Mouse (Mus musculus): ENCODE measurements around the gene Trim14. TPM values are rescaled to one million over a fixed set of nuclear protein-coding genes. Genes with fewer than 3 reads are reported as not detected.

The Trim14 gene
- polyA plus RNA-seq, 1 experiment = 58.2 TPM

DNA sequence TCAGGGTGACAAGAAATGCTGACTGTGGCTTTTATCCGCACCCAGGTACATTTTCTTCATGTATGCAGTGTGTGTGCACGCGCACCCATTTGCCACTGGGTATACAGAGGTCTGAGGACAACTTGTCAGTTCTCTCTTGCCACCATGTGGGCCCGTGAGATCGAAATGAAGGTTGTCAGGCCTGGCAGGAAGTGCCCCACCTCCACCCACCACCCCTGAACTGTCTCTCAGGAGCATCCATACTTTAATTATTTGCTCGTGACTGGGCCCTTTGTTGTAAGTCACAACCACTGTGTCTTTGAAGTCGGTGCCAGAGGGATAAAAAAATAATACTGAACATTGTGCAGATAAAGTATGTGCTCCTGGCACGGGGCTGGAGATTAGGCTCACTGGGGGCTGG, 14.5 kb upstream of the Trim14 start:
- Histone ChIP-seq H3K36me3 (ENCODE audit: control insufficient read depth, insufficient read depth, low read length) (peaks cover 65% of the 10 kb centered on the region), H3K4me3 (ENCODE audit: low read depth, low read length) (no peak overlapping the region), H3K4me1 (ENCODE audit: control insufficient read depth, insufficient read depth, insufficient read length, low read length) (peaks cover 32% of the 10 kb centered on the region), H3K27ac (ENCODE audit: insufficient read depth, low read depth, low read length) (no peak overlapping the region), H3K27me3 (ENCODE audit: control insufficient read depth, insufficient read depth, low read length) (no peaks in the 10 kb centered on the region)
- 46% methylated on average over 8 of the region's 8 CpGs for WGBS
- TF ChIP-seq POLR2A (IDR thresholded peaks at IDR 0.05; ENCODE audit: low read depth, low read length) = no peak
- no peak for TF ChIP-seq CTCF (IDR thresholded peaks at IDR 0.05; ENCODE audit: extremely low read depth, insufficient read length, insufficient replicate concordance, low read depth, low read length)

DNA sequence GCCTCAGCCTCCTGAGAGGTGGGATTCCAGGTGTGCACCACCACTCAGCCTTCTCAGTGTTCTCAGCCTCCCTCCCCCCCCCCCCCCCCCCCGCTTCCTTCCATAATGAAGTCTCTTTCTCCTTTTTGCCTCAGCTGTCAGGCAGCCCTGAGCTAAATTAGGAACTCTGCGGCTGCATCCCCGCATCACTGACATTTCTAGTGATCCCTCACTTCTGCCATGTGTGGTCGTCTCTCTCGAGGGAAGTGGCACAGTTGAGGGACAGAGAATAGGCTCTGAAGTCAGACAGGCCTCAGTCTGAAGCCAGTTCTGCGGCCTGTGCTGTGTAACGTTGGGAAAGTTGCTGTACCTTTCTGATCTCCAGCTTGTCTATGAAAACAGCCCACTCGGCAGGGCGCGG, 14.0 kb upstream of the Trim14 start:
- WGBS = 87% methylated on average over 9 of the region's 10 CpGs
- no peaks in the 10 kb centered on the region for H3K27me3 ChIP-seq (ENCODE audit: control insufficient read depth, insufficient read depth, low read length)
- peaks cover 69% of the 10 kb centered on the region for H3K36me3 ChIP-seq (ENCODE audit: control insufficient read depth, insufficient read depth, low read length)
- no peak overlapping the region for H3K27ac ChIP-seq (ENCODE audit: insufficient read depth, low read depth, low read length)
- H3K4me3 ChIP-seq (ENCODE audit: low read depth, low read length) = no peak overlapping the region
- TF ChIP-seq CTCF (IDR thresholded peaks at IDR 0.05; ENCODE audit: extremely low read depth, insufficient read length, insufficient replicate concordance, low read depth, low read length) (no peak), POLR2A (IDR thresholded peaks at IDR 0.05; ENCODE audit: low read depth, low read length) (no peak)
- H3K4me1 ChIP-seq (ENCODE audit: control insufficient read depth, insufficient read depth, insufficient read length, low read length) = peaks cover 32% of the 10 kb centered on the region

DNA sequence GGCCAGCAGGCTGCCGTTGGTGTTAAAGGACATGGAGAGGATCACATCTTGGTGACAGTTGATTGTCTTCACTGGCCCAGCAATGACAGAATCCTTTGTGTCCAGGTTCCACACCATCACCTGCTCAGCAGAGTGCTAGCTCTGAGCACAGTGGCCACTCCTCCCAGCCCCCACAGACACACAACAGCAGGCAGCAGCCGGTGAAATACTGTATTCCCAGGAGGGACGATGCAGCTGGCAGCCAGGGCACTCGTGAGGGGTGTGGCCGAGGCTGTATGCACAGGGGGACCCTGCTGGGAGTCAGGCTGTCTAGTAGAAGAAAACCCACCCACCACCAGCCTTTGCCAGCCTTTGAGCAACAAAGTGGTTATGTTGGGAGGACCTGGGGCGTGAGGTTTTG, 10.8 kb upstream of the Trim14 start:
- 66% methylated on average over 6 of the region's 6 CpGs for WGBS
- peaks cover 89% of the 10 kb centered on the region for H3K36me3 ChIP-seq (ENCODE audit: control insufficient read depth, insufficient read depth, low read length)
- peaks cover 16% of the 10 kb centered on the region for H3K4me1 ChIP-seq (ENCODE audit: control insufficient read depth, insufficient read depth, insufficient read length, low read length)
- no peak overlapping the region for H3K4me3 ChIP-seq (ENCODE audit: low read depth, low read length)
- TF ChIP-seq POLR2A (IDR thresholded peaks at IDR 0.05; ENCODE audit: low read depth, low read length) (no peak), CTCF (IDR thresholded peaks at IDR 0.05; ENCODE audit: extremely low read depth, insufficient read length, insufficient replicate concordance, low read depth, low read length) (no peak)
- 0 out of 2 replicates have a peak overlapping the region, but pooled peaks have one; percentile 1 for H3K27ac ChIP-seq (ENCODE audit: insufficient read depth, low read depth, low read length)
- no peaks in the 10 kb centered on the region for H3K27me3 ChIP-seq (ENCODE audit: control insufficient read depth, insufficient read depth, low read length)

DNA sequence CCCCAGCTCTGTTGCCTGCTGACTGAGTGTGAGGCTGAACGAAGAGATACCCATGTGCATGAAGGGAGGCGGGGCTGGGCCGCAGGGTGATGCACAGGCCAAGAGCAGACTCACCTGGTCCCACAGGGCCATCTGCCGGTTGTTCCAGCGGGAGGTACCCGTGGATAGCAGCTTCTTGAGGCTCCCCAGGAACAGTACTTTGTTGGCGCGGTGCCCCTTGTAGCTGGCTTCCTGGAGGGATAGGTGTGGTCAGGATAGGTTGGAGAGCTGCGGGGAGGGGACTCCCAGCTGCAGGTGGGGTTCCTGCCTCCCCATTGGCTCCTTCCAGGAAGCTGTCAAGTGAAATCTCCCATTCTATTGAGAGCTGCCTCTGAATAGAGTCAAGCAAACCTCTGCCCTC, 9.6 kb upstream of the Trim14 start:
- no peak for TF ChIP-seq POLR2A (IDR thresholded peaks at IDR 0.05; ENCODE audit: low read depth, low read length)
- TF ChIP-seq CTCF (IDR thresholded peaks at IDR 0.05; ENCODE audit: extremely low read depth, insufficient read length, insufficient replicate concordance, low read depth, low read length) = peak; percentile 38; the same call in 1 of the 2 replicates
- peaks cover 16% of the 10 kb centered on the region for H3K4me1 ChIP-seq (ENCODE audit: control insufficient read depth, insufficient read depth, insufficient read length, low read length)
- H3K27ac ChIP-seq (ENCODE audit: insufficient read depth, low read depth, low read length) = no peak overlapping the region
- H3K4me3 ChIP-seq (ENCODE audit: low read depth, low read length) = no peak overlapping the region
- WGBS = 14% methylated on average over 9 of the region's 9 CpGs
- peaks cover 87% of the 10 kb centered on the region for H3K36me3 ChIP-seq (ENCODE audit: control insufficient read depth, insufficient read depth, low read length)
- no peaks in the 10 kb centered on the region for H3K27me3 ChIP-seq (ENCODE audit: control insufficient read depth, insufficient read depth, low read length)

DNA sequence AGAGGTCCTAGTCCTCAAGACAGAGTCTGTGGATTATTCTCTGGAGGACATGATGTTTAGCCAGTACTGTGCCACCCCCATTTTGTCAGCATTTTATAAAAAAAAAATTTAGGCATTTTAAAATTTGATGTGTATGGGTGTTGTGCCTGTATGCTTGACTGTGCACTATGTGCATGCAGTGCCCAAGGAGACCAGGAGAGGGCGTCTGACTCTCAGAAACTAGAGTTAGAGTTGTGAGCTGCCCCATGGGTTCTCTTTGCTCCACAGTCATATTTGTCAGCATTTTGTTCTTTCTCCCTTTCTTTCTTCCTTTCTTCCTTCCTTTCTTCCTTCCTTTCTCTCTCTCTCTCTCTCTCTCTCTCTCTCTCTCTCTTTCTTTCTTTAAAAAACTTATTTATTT, 8.4 kb upstream of the Trim14 start:
- peak; percentile 56; the same call in 1 of the 2 replicates for TF ChIP-seq CTCF (IDR thresholded peaks at IDR 0.05; ENCODE audit: extremely low read depth, insufficient read length, insufficient replicate concordance, low read depth, low read length)
- no peak for TF ChIP-seq POLR2A (IDR thresholded peaks at IDR 0.05; ENCODE audit: low read depth, low read length)
- Histone ChIP-seq H3K27ac (ENCODE audit: insufficient read depth, low read depth, low read length) (no peak overlapping the region), H3K27me3 (ENCODE audit: control insufficient read depth, insufficient read depth, low read length) (no peaks in the 10 kb centered on the region), H3K4me3 (ENCODE audit: low read depth, low read length) (no peak overlapping the region), H3K36me3 (ENCODE audit: control insufficient read depth, insufficient read depth, low read length) (peaks cover 86% of the 10 kb centered on the region), H3K4me1 (ENCODE audit: control insufficient read depth, insufficient read depth, insufficient read length, low read length) (peaks cover 16% of the 10 kb centered on the region)
- WGBS = 53% methylated on average over 1 of the region's 1 CpGs

DNA sequence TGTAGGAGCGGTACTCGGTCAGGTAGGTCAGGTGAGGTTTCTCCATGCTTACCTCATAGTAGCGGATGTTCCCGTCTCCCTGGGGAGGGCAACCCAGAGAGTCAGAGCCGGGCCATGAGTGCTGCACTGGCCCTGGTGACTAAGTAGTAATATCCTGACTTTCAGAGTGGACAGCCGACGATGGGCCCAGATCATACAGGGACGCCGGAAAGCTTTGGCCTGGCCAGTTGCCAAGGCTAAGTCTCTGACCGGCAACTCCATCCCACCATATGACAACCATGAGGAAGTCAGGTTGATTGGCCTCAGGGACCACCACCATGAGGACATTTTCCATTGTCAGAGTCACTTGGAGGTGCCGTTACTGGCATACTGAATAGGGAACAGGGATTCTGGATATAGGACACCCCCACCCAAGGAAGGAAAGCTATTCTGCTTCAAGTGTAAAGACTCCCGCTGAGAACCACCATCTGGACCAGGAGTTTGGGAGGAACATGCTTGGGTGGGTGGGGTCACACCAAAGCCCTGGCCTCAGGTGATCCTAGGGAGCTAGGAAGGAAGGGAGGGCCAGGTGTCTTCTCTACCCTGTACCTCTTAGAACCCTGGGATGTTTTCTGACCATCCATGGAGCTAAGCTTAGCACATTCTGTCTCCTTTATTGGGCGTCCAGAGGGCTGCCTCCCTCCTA, 7.6 kb upstream of the Trim14 start:
- H3K36me3 ChIP-seq (ENCODE audit: control insufficient read depth, insufficient read depth, low read length) = peaks cover 86% of the 10 kb centered on the region
- H3K4me3 ChIP-seq (ENCODE audit: low read depth, low read length) = no peak overlapping the region
- peaks cover 12% of the 10 kb centered on the region for H3K4me1 ChIP-seq (ENCODE audit: control insufficient read depth, insufficient read depth, insufficient read length, low read length)
- H3K27ac ChIP-seq (ENCODE audit: insufficient read depth, low read depth, low read length) = no peak overlapping the region
- H3K27me3 ChIP-seq (ENCODE audit: control insufficient read depth, insufficient read depth, low read length) = no peaks in the 10 kb centered on the region
- no peak for TF ChIP-seq CTCF (IDR thresholded peaks at IDR 0.05; ENCODE audit: extremely low read depth, insufficient read length, insufficient replicate concordance, low read depth, low read length)
- no peak for TF ChIP-seq POLR2A (IDR thresholded peaks at IDR 0.05; ENCODE audit: low read depth, low read length)
- 90% methylated on average over 13 of the region's 13 CpGs for WGBS

DNA sequence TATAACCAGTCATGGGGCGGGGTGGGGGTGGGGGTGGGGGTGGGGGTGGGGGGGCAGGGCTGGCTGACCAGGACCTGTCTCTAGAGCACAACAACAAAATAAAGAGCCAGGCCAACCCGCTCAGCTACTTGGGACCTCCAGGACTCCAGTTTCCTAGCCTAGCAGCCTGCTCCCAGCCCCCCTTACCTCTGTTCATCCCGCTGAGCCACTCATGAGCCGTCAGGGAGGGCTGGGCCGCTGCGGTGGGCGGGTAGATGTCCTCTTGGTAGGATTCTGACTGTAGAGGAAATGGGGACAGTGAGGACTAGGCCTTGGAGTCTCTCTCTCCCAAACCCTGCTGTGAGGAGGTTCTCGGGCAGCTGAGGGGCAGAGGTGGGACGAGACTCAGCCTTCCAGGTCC, 5.8 kb upstream of the Trim14 start:
- 82% methylated on average over 9 of the region's 9 CpGs for WGBS
- peaks cover 84% of the 10 kb centered on the region for H3K36me3 ChIP-seq (ENCODE audit: control insufficient read depth, insufficient read depth, low read length)
- H3K27ac ChIP-seq (ENCODE audit: insufficient read depth, low read depth, low read length) = no peak overlapping the region
- peaks cover 8% of the 10 kb centered on the region for H3K4me1 ChIP-seq (ENCODE audit: control insufficient read depth, insufficient read depth, insufficient read length, low read length)
- TF ChIP-seq CTCF (IDR thresholded peaks at IDR 0.05; ENCODE audit: extremely low read depth, insufficient read length, insufficient replicate concordance, low read depth, low read length) (no peak), POLR2A (IDR thresholded peaks at IDR 0.05; ENCODE audit: low read depth, low read length) (no peak)
- H3K27me3 ChIP-seq (ENCODE audit: control insufficient read depth, insufficient read depth, low read length) = no peaks in the 10 kb centered on the region
- H3K4me3 ChIP-seq (ENCODE audit: low read depth, low read length) = no peak overlapping the region
